Mouse (Mus musculus): ENCODE measurements around the gene Rab3a. TPM values are rescaled to one million over a fixed set of nuclear protein-coding genes. Genes with fewer than 3 reads are reported as not detected.
A peak's percentile ranks its signal among the peaks of the same experiment; 100 is the strongest.

The Rab3a gene
- polyA plus RNA-seq, 1 experiment from 2014 or later: 21.0 TPM

- no peak overlapping the region for H3K4me2 ChIP-seq
- no peaks in the 10 kb centered on the region for H3K36me3 ChIP-seq
- peaks cover 46% of the 10 kb centered on the region for H3K27me3 ChIP-seq
- no peak overlapping the region for H3K27ac ChIP-seq
- H3K9me3 ChIP-seq (replicated peaks): no peaks in the 10 kb centered on the region
- no peaks in the 10 kb centered on the region for H3K4me1 ChIP-seq (replicated peaks)
- H3K9ac ChIP-seq: no peak overlapping the region
- 77% methylated on average over 8 of the region's 8 CpGs for WGBS
- no peak for ATAC-seq (replicated peaks; ENCODE audit: insufficient number of reproducible peaks, insufficient read depth, low FRiP score, low read depth)
- no peak overlapping the region for H3K4me3 ChIP-seq
These were observed 32.9 kb upstream of the Rab3a start for GRCm38 (mm10) chr8:70721601-70722000.

- whole genome bisulfite sequencing: 47% methylated on average over 7 of the region's 7 CpGs
- no peaks in the 10 kb centered on the region for H3K4me1 ChIP-seq (replicated peaks)
- H3K9me3 ChIP-seq (replicated peaks): no peaks in the 10 kb centered on the region
- no peak within 1 kb of the TSS for H3K4me2 ChIP-seq
- no peaks in the 10 kb centered on the region for H3K36me3 ChIP-seq
- H3K4me3 ChIP-seq: no peak within 1 kb of the TSS
- H3K9ac ChIP-seq: no peak within 1 kb of the TSS
- peaks cover 45% of the 10 kb centered on the region for H3K27me3 ChIP-seq
- no peak for ATAC-seq (replicated peaks; ENCODE audit: insufficient number of reproducible peaks, insufficient read depth, low FRiP score, low read depth)
- H3K27ac ChIP-seq: no peak within 1 kb of the TSS
These were observed 30.8 kb upstream of the Rab3a start, which contains the start of gene Pde4c for GRCm38 (mm10) chr8:70723486-70724210. Gene Pde4c (plus strand): TSS chr8:70723720.

GRCm38 (mm10) chr8:70724216-70724615 is 30.3 kb upstream of the Rab3a start:
- Histone ChIP-seq H3K9ac (no peak overlapping the region), H3K27me3 (peaks cover 51% of the 10 kb centered on the region), H3K4me3 (no peak overlapping the region), H3K27ac (no peak overlapping the region), H3K4me1 (replicated peaks) (no peaks in the 10 kb centered on the region), H3K36me3 (no peaks in the 10 kb centered on the region), H3K4me2 (no peak overlapping the region), H3K9me3 (replicated peaks) (no peaks in the 10 kb centered on the region)
- ATAC-seq (replicated peaks; ENCODE audit: insufficient number of reproducible peaks, insufficient read depth, low FRiP score, low read depth): no peak
- 73% methylated on average over 12 of the region's 12 CpGs for WGBS

GRCm38 (mm10) chr8:70725792-70726447 is 28.6 kb upstream of the Rab3a start:
- peaks cover 6% of the 10 kb centered on the region for H3K4me1 ChIP-seq (replicated peaks)
- 21% methylated on average over 14 of the region's 14 CpGs for WGBS
- H3K4me2 ChIP-seq: no peak overlapping the region
- no peak overlapping the region for H3K27ac ChIP-seq
- no peak overlapping the region for H3K9ac ChIP-seq
- peaks cover 57% of the 10 kb centered on the region for H3K27me3 ChIP-seq
- no peaks in the 10 kb centered on the region for H3K9me3 ChIP-seq (replicated peaks)
- H3K36me3 ChIP-seq: no peaks in the 10 kb centered on the region
- ATAC-seq (replicated peaks; ENCODE audit: insufficient number of reproducible peaks, insufficient read depth, low FRiP score, low read depth): no peak
- H3K4me3 ChIP-seq: no peak overlapping the region

GRCm38 (mm10) chr8:70726721-70727120 is 27.8 kb upstream of the Rab3a start:
- H3K27me3 ChIP-seq: peaks cover 59% of the 10 kb centered on the region

GRCm38 (mm10) chr8:70729808-70730475 is 24.5 kb upstream of the Rab3a start:
- Histone ChIP-seq H3K4me2 (peak overlapping the region; percentile 60), H3K4me1 (replicated peaks) (peaks cover 6% of the 10 kb centered on the region), H3K9me3 (replicated peaks) (no peaks in the 10 kb centered on the region), H3K36me3 (no peaks in the 10 kb centered on the region), H3K27ac (no peak overlapping the region), H3K9ac (peak overlapping the region; percentile 21; the same call in 1 of the 2 replicates), H3K4me3 (peak overlapping the region; percentile 37), H3K27me3 (peaks cover 72% of the 10 kb centered on the region)
- no peak for ATAC-seq (replicated peaks; ENCODE audit: insufficient number of reproducible peaks, insufficient read depth, low FRiP score, low read depth)
- 3% methylated on average over 34 of the region's 34 CpGs for WGBS

More at GRCm38 (mm10) chr8:70726721-70727120, 27.8 kb upstream of the Rab3a start:
- no peak overlapping the region for H3K4me2 ChIP-seq
- H3K4me3 ChIP-seq: no peak overlapping the region
- no peaks in the 10 kb centered on the region for H3K9me3 ChIP-seq (replicated peaks)
- H3K36me3 ChIP-seq: no peaks in the 10 kb centered on the region
- H3K9ac ChIP-seq: no peak overlapping the region
- H3K27ac ChIP-seq: no peak overlapping the region
- 41% methylated on average over 11 of the region's 11 CpGs for whole genome bisulfite sequencing
- H3K4me1 ChIP-seq (replicated peaks): peaks cover 6% of the 10 kb centered on the region
- ATAC-seq (replicated peaks; ENCODE audit: insufficient number of reproducible peaks, insufficient read depth, low FRiP score, low read depth): no peak

GRCm38 (mm10) chr8:70730956-70731355 is 23.5 kb upstream of the Rab3a start:
- peaks cover 71% of the 10 kb centered on the region for H3K27me3 ChIP-seq
- H3K36me3 ChIP-seq: no peaks in the 10 kb centered on the region
- H3K9ac ChIP-seq: no peak overlapping the region
- peaks cover 6% of the 10 kb centered on the region for H3K4me1 ChIP-seq (replicated peaks)
- H3K4me3 ChIP-seq: no peak overlapping the region
- no peak overlapping the region for H3K4me2 ChIP-seq
- 85% methylated on average over 4 of the region's 4 CpGs for WGBS
- ATAC-seq (replicated peaks; ENCODE audit: insufficient number of reproducible peaks, insufficient read depth, low FRiP score, low read depth): no peak
- H3K9me3 ChIP-seq (replicated peaks): no peaks in the 10 kb centered on the region
- no peak overlapping the region for H3K27ac ChIP-seq

- H3K4me3 ChIP-seq: no peak overlapping the region
- no peaks in the 10 kb centered on the region for H3K9me3 ChIP-seq (replicated peaks)
- H3K36me3 ChIP-seq: no peaks in the 10 kb centered on the region
- H3K4me1 ChIP-seq (replicated peaks): peaks cover 14% of the 10 kb centered on the region
- peaks cover 39% of the 10 kb centered on the region for H3K27me3 ChIP-seq
- WGBS: 55% methylated on average over 5 of the region's 5 CpGs
- no peak for ATAC-seq (replicated peaks; ENCODE audit: insufficient number of reproducible peaks, insufficient read depth, low FRiP score, low read depth)
- H3K4me2 ChIP-seq: no peak overlapping the region
- no peak overlapping the region for H3K9ac ChIP-seq
- H3K27ac ChIP-seq: no peak overlapping the region
These were observed 16.8 kb upstream of the Rab3a start for GRCm38 (mm10) chr8:70737705-70738104.

- Histone ChIP-seq H3K27ac (no peak overlapping the region), H3K36me3 (no peaks in the 10 kb centered on the region), H3K9ac (no peak overlapping the region), H3K4me3 (no peak overlapping the region), H3K4me2 (no peak overlapping the region), H3K27me3 (peaks cover 39% of the 10 kb centered on the region), H3K4me1 (replicated peaks) (peaks cover 19% of the 10 kb centered on the region), H3K9me3 (replicated peaks) (no peaks in the 10 kb centered on the region)
- ATAC-seq (replicated peaks; ENCODE audit: insufficient number of reproducible peaks, insufficient read depth, low FRiP score, low read depth): no peak
- WGBS: 37% methylated on average over 3 of the region's 3 CpGs
These were observed 16.3 kb upstream of the Rab3a start for GRCm38 (mm10) chr8:70738211-70738610.

GRCm38 (mm10) chr8:70741661-70742060 is 12.8 kb upstream of the Rab3a start:
- H3K36me3 ChIP-seq: no peaks in the 10 kb centered on the region
- H3K27me3 ChIP-seq: peaks cover 68% of the 10 kb centered on the region
- no peak for ATAC-seq (replicated peaks; ENCODE audit: insufficient number of reproducible peaks, insufficient read depth, low FRiP score, low read depth)
- H3K4me1 ChIP-seq (replicated peaks): peaks cover 33% of the 10 kb centered on the region
- H3K27ac ChIP-seq: no peak overlapping the region
- no peak overlapping the region for H3K9ac ChIP-seq
- WGBS: 41% methylated on average over 5 of the region's 5 CpGs
- no peaks in the 10 kb centered on the region for H3K9me3 ChIP-seq (replicated peaks)
- H3K4me3 ChIP-seq: no peak overlapping the region
- no peak overlapping the region for H3K4me2 ChIP-seq

GRCm38 (mm10) chr8:70742176-70742575 is 12.3 kb upstream of the Rab3a start:
- no peak overlapping the region for H3K4me2 ChIP-seq
- H3K27ac ChIP-seq: no peak overlapping the region
- ATAC-seq (replicated peaks; ENCODE audit: insufficient number of reproducible peaks, insufficient read depth, low FRiP score, low read depth): no peak
- no peak overlapping the region for H3K9ac ChIP-seq
- 38% methylated on average over 11 of the region's 11 CpGs for WGBS
- H3K27me3 ChIP-seq: peaks cover 71% of the 10 kb centered on the region
- H3K9me3 ChIP-seq (replicated peaks): no peaks in the 10 kb centered on the region
- peaks cover 33% of the 10 kb centered on the region for H3K4me1 ChIP-seq (replicated peaks)
- no peaks in the 10 kb centered on the region for H3K36me3 ChIP-seq
- no peak overlapping the region for H3K4me3 ChIP-seq

Data from heart, embryonic 15.5 days (tissue).